Mouse (Mus musculus) bone marrow macrophage, adult 2 months (primary cell): ENCODE measurements around the gene Tmem126a. TPM values are rescaled to one million over a fixed set of nuclear protein-coding genes. Genes with fewer than 3 reads are reported as not detected.

Source experiments
- H3K27ac ChIP-seq: 2 replicates; pipeline ENCODE4 v1.5.1; 2012; ENCODE audit warnings: low read depth, low read length; ENCODE audit not compliant: insufficient read depth
- H3K4me1 ChIP-seq: 2 replicates; pipeline ENCODE4 v1.6.1; 2012; ENCODE audit warnings: low read length; ENCODE audit not compliant: control insufficient read depth, insufficient read depth
- H3K4me3 ChIP-seq: 2 replicates; pipeline ENCODE4 v1.5.1; 2012; ENCODE audit warnings: mild to moderate bottlenecking, low read length, moderate library complexity; ENCODE audit not compliant: insufficient read depth
- CTCF ChIP-seq: IDR thresholded peaks from 2 replicates; pipeline ENCODE4 v1.5.1; 2012; ENCODE audit warnings: low read depth, mild to moderate bottlenecking, low read length, moderate library complexity
- POLR2A ChIP-seq: IDR thresholded peaks from 2 replicates; pipeline ENCODE4 v1.6.1; 2012; ENCODE audit warnings: mild to moderate bottlenecking, low read depth, low read length, borderline replicate concordance
- polyA plus RNA-seq: library from polyadenylated mRNA; stranded (reverse); fragments of >200 nt; gene quantifications from 2 replicates; pipeline ENCODE4 v1.2.4, GENCODE M21; 2012; ENCODE audit not compliant: missing spikeins, insufficient read depth, insufficient read length

Gene Tmem126a
- polyA plus RNA-seq, 1 experiment: 41.9 TPM

- Histone ChIP-seq H3K4me3 (peak overlapping the region; percentile 97), H3K27ac (peak overlapping the region; percentile 86), H3K4me1 (peaks cover 2% of the 10 kb centered on the region)
- TF ChIP-seq CTCF: no peak
Measured at GRCm38 (mm10) chr7:90456149-90456844, 732 bp downstream of the Tmem126a start.

GRCm38 (mm10) chr7:90444206-90444605 lies 12.8 kb downstream of the Tmem126a start:
- H3K27ac ChIP-seq: no peak overlapping the region
- peak overlapping the region; percentile 96 for H3K4me3 ChIP-seq
- no peak for TF ChIP-seq CTCF
- TF ChIP-seq POLR2A: no peak
- peaks cover 4% of the 10 kb centered on the region; the same call in 1 of the 2 replicates for H3K4me1 ChIP-seq

GRCm38 (mm10) chr7:90443101-90444091 lies 13.6 kb downstream of the Tmem126a start:
- 0 out of 2 replicates have a peak, but pooled peaks cover 2% of the 10 kb centered on the region for H3K4me1 ChIP-seq
- TF ChIP-seq CTCF (no peak), POLR2A (no peak)
- peak overlapping the region; percentile 87 for H3K27ac ChIP-seq
- peak overlapping the region; percentile 96 for H3K4me3 ChIP-seq

GRCm38 (mm10) chr7:90442518-90443080 lies 14.4 kb downstream of the Tmem126a start, which contains the start of gene Crebzf:
TSS of gene Crebzf (plus strand) at chr7:90442729.
- H3K27ac ChIP-seq: peak within 1 kb of the TSS; percentile 87
- H3K4me3 ChIP-seq: peak within 1 kb of the TSS; percentile 96
- TF ChIP-seq POLR2A: no peak; the same call in 1 of the 2 replicates
- TF ChIP-seq CTCF: no peak
- H3K4me1 ChIP-seq: 0 out of 2 replicates have a peak, but pooled peaks cover 2% of the 10 kb centered on the region

- no peak for TF ChIP-seq POLR2A
- TF ChIP-seq CTCF: no peak
- 0 out of 2 replicates have a peak, but pooled peaks cover under 1% of the 10 kb centered on the region for H3K4me1 ChIP-seq
- peak overlapping the region; percentile 28; the same call in 1 of the 2 replicates for H3K27ac ChIP-seq
- H3K4me3 ChIP-seq: peak overlapping the region; percentile 96
Measured at GRCm38 (mm10) chr7:90442070-90442469, 15.0 kb downstream of the Tmem126a start.

GRCm38 (mm10) chr7:90440044-90440443 lies 17.0 kb downstream of the Tmem126a start:
- Histone ChIP-seq H3K27ac (no peak overlapping the region), H3K4me3 (no peak overlapping the region), H3K4me1 (no peaks in the 10 kb centered on the region)
- TF ChIP-seq CTCF (no peak), POLR2A (no peak)

GRCm38 (mm10) chr7:90432221-90432620 lies 24.8 kb downstream of the Tmem126a start:
- Histone ChIP-seq H3K27ac (no peak overlapping the region), H3K4me3 (no peak overlapping the region), H3K4me1 (no peaks in the 10 kb centered on the region)
- TF ChIP-seq POLR2A (no peak), CTCF (no peak)

- H3K4me1 ChIP-seq: no peaks in the 10 kb centered on the region
- no peak overlapping the region for H3K4me3 ChIP-seq
- TF ChIP-seq POLR2A: no peak
- TF ChIP-seq CTCF: no peak
- no peak overlapping the region for H3K27ac ChIP-seq
Measured at GRCm38 (mm10) chr7:90427006-90427405, 30.0 kb downstream of the Tmem126a start.
